Mouse (Mus musculus): ENCODE results near the gene Gm12355. TPM values are rescaled to one million over a fixed set of nuclear protein-coding genes. Genes with fewer than 3 reads are reported as not detected.
"Not testable (repeated sequence)": the region's sequence is repeated elsewhere in the genome, so short reads cannot be mapped to it uniquely, and the experiment has no call there.

The Gm12355 gene
- total and polyA plus RNA-seq, 3 experiments: 2.0 to 24.2 (median 3.0) TPM

DNA sequence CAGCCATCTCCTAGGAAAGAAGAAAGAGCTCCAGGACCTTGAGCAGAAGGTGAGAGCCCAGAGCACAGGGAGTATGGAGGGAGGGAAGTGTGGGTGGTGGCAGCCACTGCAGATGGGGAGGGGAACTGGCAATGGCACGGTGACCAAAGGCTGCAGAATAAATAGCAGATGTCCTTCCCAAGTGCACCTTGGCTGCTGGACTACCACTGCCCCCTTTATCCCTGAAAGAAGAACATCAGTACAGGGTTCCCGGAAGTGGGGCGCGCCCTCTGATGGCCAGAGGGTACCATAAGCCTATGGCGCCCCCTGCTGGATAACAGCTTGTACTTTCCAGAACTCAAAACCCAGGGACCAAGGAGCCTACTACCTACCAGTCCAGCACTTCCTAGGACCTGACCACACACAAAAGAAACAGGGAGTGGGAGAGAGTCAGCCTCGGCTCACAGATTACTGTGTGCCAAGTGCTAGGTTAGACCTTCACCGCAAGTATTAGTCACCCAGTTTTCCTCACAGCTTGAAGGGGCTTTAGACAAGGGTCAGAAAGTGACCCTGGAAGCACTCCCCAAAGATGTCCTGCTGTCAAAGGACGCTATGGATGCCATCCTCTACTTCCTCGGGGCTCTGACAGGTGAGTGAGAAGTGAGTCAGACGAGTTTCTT lies 10.0 kb upstream of the Gm12355 start:
- H3K36me3 ChIP-seq (replicated peaks in 1 of 2; ENCODE audit: control insufficient read depth in 1 of 2, insufficient read depth in 1 of 2, low read length in 1 of 2); dilution Hi-C loops (cut with MboI; ENCODE audit: extremely low pct_ligation_motif_present, extremely low pct_unique_long_range_greater_than_20kb, low sequenced_read_pairs); H3K9me3 ChIP-seq (replicated peaks; ENCODE audit: low read length); H3K4me3 ChIP-seq (replicated peaks in 1 of 3; ENCODE audit: low read depth in 2 of 3, low read length in 2 of 3, poor library complexity in 1 of 3); H3K9ac ChIP-seq (ENCODE audit: insufficient read depth, low read depth); H3K79me2 ChIP-seq (replicated peaks; ENCODE audit: control insufficient read depth, extremely low read depth, insufficient read depth, poor library complexity, severe bottlenecking); H3K27ac ChIP-seq (ENCODE audit: insufficient read depth, low read depth): not testable (repeated sequence)
- peak; percentile 45 for TF ChIP-seq RAD21 (IDR thresholded peaks at IDR 0.05; ENCODE audit: low read depth, low read length)
- TF ChIP-seq CTCF (conservative IDR thresholded peaks at IDR 0.05 in 1 of 2, IDR thresholded peaks at IDR 0.05 in 1 of 2; ENCODE audit: low read depth in 2 of 2, low read length in 2 of 2): peak; percentile 43 to 77; a peak in 3 of 4 replicates
- TF ChIP-seq SMC3 (IDR thresholded peaks at IDR 0.05; ENCODE audit: low read depth, low read length): peak; percentile 56
- TF ChIP-seq NELFE (IDR thresholded peaks at IDR 0.05; ENCODE audit: low read depth, low read length): peak; percentile 19; the same call in 1 of the 2 replicates
- peak; percentile 91 for TF ChIP-seq ELF1 (IDR thresholded peaks at IDR 0.05; ENCODE audit: low read depth, low read length)
- Histone ChIP-seq H3K4me1 (ENCODE audit: control insufficient read depth in 1 of 2, insufficient read depth in 2 of 2) (peaks cover 5 to 14% of the 10 kb centered on the region in 2 experiments), H3K4me2 (ENCODE audit: insufficient read depth, low read depth, poor library complexity, severe bottlenecking) (peak overlapping the region; percentile 53), H3K27me3 (replicated peaks) (peaks cover 40% of the 10 kb centered on the region)
- peak; percentile 53 for DNase-seq (ENCODE audit: extremely low read depth)
- in situ Hi-C loops (cut with MboI; ENCODE audit: low pct_ligation_motif_present, low pct_unique_long_range_greater_than_20kb, low sequenced_read_pairs): loop anchor here (25.0 kb wide), 1 partner anchor 298 kb away; the partner anchor contains the start of genes Neurod2 and Ppp1r1b

DNA sequence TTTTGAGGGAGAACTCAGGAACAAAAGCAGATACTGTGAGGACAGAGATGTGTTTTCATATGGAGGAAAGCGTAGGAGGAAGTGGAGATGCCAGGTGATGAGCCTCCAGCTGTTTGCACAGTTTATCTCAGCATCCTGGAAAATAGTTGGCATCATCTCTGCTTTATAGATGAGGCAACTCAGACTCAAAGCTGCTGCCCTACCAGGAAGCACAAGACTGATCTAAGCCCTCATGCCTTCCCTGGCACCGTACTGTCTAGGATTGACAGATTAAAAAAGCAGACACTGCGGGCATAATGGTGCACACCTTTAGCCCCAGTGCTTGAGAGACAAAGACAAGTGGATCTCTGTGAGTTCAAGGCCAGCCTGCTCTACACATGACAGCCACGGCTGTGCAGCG lies 5.2 kb upstream of the Gm12355 start:
- Histone ChIP-seq H3K27me3 (replicated peaks) (peaks cover 63% of the 10 kb centered on the region), H3K9ac (ENCODE audit: insufficient read depth, low read depth) (no peak overlapping the region)
- dilution Hi-C loops (cut with MboI; ENCODE audit: extremely low pct_ligation_motif_present, extremely low pct_unique_long_range_greater_than_20kb, low sequenced_read_pairs): no loop called here

DNA sequence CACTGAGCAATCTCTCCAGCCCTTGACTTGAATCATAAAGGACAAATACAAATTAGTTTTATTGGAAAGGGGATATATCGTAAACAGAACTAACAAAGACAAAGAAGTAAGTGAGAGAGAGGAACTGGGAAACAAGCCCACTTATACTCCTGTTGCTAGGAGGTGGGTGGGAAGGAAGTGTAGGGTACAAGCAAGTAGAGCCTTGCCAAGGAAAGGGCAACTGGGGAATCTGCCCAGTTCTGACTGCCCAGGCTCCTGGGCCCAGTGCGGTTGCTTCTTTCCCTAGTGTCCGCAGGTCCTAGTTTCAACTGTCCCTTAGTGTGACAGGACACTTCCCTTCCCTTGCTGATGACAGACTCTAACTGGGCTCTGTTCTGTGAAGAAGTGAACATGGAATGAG lies 3.2 kb upstream of the Gm12355 start:
- Histone ChIP-seq H3K27ac (ENCODE audit: insufficient read depth, low read depth) (no peak overlapping the region), H3K4me2 (ENCODE audit: insufficient read depth, low read depth, poor library complexity, severe bottlenecking) (no peak overlapping the region), H3K4me3 (replicated peaks in 1 of 3; ENCODE audit: low read depth in 2 of 3, low read length in 2 of 3, poor library complexity in 1 of 3) (no peak overlapping the region), H3K36me3 (replicated peaks in 1 of 2; ENCODE audit: control insufficient read depth in 1 of 2, insufficient read depth in 1 of 2, low read length in 1 of 2) (no peaks in the 10 kb centered on the region), H3K27me3 (replicated peaks) (peaks cover 58% of the 10 kb centered on the region), H3K4me1 (ENCODE audit: control insufficient read depth in 1 of 2, insufficient read depth in 2 of 2) (no peaks in the 10 kb centered on the region), H3K79me2 (replicated peaks; ENCODE audit: control insufficient read depth, extremely low read depth, insufficient read depth, poor library complexity, severe bottlenecking) (no peaks in the 10 kb centered on the region), H3K9ac (ENCODE audit: insufficient read depth, low read depth) (no peak overlapping the region), H3K9me3 (replicated peaks; ENCODE audit: low read length) (peaks cover 4% of the 10 kb centered on the region)
- dilution Hi-C loops (cut with MboI; ENCODE audit: extremely low pct_ligation_motif_present, extremely low pct_unique_long_range_greater_than_20kb, low sequenced_read_pairs) (no loop called here), in situ Hi-C loops (cut with MboI; ENCODE audit: low pct_ligation_motif_present, low pct_unique_long_range_greater_than_20kb, low sequenced_read_pairs) (loop anchor here (25.0 kb wide), 1 partner anchor 291 kb away; the partner anchor contains the start of genes Neurod2 and Ppp1r1b)
- TF ChIP-seq MXI1 (IDR thresholded peaks at IDR 0.05; ENCODE audit: low read depth, low read length) (no peak), RCOR1 (conservative IDR thresholded peaks at IDR 0.05; ENCODE audit: low read depth, low read length) (no peak), ZC3H11A (IDR thresholded peaks at IDR 0.05; ENCODE audit: low read depth, low read length) (no peak), CHD1 (IDR thresholded peaks at IDR 0.05; ENCODE audit: low read depth, low read length) (no peak)
- DNase-seq (ENCODE audit: extremely low read depth): no peak

More for the DNA sequence above, 5.2 kb upstream of the Gm12355 start:
- Histone ChIP-seq H3K9me3 (replicated peaks; ENCODE audit: low read length) (no peaks in the 10 kb centered on the region), H3K27ac (ENCODE audit: insufficient read depth, low read depth) (no peak overlapping the region), H3K4me1 (ENCODE audit: control insufficient read depth in 1 of 2, insufficient read depth in 2 of 2) (peaks cover 0 to 5% of the 10 kb centered on the region in 2 experiments; a peak in 2 of 4 replicates), H3K4me2 (ENCODE audit: insufficient read depth, low read depth, poor library complexity, severe bottlenecking) (no peak overlapping the region), H3K79me2 (replicated peaks; ENCODE audit: control insufficient read depth, extremely low read depth, insufficient read depth, poor library complexity, severe bottlenecking) (no peaks in the 10 kb centered on the region), H3K4me3 (replicated peaks in 1 of 3; ENCODE audit: low read depth in 2 of 3, low read length in 2 of 3, poor library complexity in 1 of 3) (no peak overlapping the region), H3K36me3 (replicated peaks in 1 of 2; ENCODE audit: control insufficient read depth in 1 of 2, insufficient read depth in 1 of 2, low read length in 1 of 2) (no peaks in the 10 kb centered on the region)
- DNase-seq (ENCODE audit: extremely low read depth): no peak
- in situ Hi-C loops (cut with MboI; ENCODE audit: low pct_ligation_motif_present, low pct_unique_long_range_greater_than_20kb, low sequenced_read_pairs): loop anchor here (5.0 to 25.0 kb wide), 2 partner anchors 78 to 293 kb away; partner anchors contain the start of genes Neurod2, Ppp1r1b and Zpbp2
- TF ChIP-seq USF1 (IDR thresholded peaks at IDR 0.05; ENCODE audit: low read depth, low read length) (no peak), PAX5 (IDR thresholded peaks at IDR 0.05; ENCODE audit: low read length) (no peak), MYC (IDR thresholded peaks at IDR 0.05; ENCODE audit: low read depth, low read length) (no peak), NELFE (IDR thresholded peaks at IDR 0.05; ENCODE audit: low read depth, low read length) (no peak), TBP (conservative IDR thresholded peaks at IDR 0.05; ENCODE audit: low read depth, low read length) (no peak), ELF1 (IDR thresholded peaks at IDR 0.05; ENCODE audit: low read depth, low read length) (no peak), ZKSCAN1 (IDR thresholded peaks at IDR 0.05; ENCODE audit: borderline replicate concordance, low read depth, low read length) (no peak), MXI1 (IDR thresholded peaks at IDR 0.05; ENCODE audit: low read depth, low read length) (no peak), CHD2 (IDR thresholded peaks at IDR 0.05; ENCODE audit: low read length) (no peak), CTCF (conservative IDR thresholded peaks at IDR 0.05 in 1 of 2, IDR thresholded peaks at IDR 0.05 in 1 of 2; ENCODE audit: low read depth in 2 of 2, low read length in 2 of 2) (no peak), MAX (IDR thresholded peaks at IDR 0.05; ENCODE audit: low read length) (no peak), E2F4 (IDR thresholded peaks at IDR 0.05; ENCODE audit: insufficient replicate concordance, low read depth, low read length) (no peak), IRF4 (IDR thresholded peaks at IDR 0.05; ENCODE audit: low read depth, low read length) (no peak), JUN (IDR thresholded peaks at IDR 0.05; ENCODE audit: insufficient read depth, low read depth, low read length) (no peak)

Data from CH12.LX (cell line).